ENCODE assay signal across 8 mouse cellular contexts in the genomic region with DNA sequence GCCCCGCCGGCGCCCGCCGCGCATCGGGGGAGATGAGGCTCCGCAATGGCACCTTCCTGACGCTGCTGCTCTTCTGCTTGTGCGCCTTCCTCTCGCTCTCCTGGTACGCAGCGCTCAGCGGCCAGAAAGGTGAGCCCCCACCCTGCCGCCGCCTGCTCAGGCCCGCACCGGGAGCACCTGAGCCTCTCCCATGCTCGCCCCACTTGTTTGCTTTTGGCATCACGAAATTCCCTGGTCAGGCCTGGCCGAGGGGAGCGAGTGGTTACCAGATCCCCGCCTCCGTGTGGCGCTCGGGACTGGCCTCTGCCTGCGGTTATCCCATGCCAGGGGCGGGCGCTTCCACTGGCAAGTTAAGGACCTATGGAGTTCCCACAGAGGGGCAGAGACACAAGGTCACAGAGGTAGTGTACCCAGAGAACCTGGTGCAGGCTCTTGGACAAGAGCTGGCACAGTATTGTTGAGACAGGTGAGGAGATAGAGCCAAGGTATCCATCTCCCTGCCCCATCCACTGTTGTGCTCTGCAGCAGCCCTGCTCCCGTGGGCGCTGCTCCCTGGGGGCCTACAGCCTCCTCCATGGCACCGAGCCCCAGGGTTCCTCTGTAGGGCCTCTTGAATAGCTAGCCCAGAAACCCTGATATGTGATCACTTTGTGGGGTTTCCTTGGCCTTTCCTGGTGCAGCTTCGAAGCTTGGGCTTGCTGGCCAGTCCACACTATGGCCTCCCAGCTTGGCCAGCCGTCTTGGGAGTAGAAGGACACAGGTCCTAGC. TPM values are rescaled to one million over a fixed set of nuclear protein-coding genes. Genes with fewer than 3 reads are reported as not detected.
DNase-seq lines count a peak whose midpoint lies in the region; ATAC-seq and TF ChIP-seq lines count a peak whose summit lies in the region.

No protein-coding gene starts in this region.

- no peaks in the 10 kb centered on the region for H3K27me3 ChIP-seq in MEL (ENCODE audit: control insufficient read depth in 1 of 2, insufficient read depth in 2 of 2, low read length in 2 of 2)
- no peaks in the 10 kb centered on the region for H3K27me3 ChIP-seq in heart, postnatal 0 days (ENCODE audit: control insufficient read depth, insufficient read depth, low read length)
- peaks cover 8% of the 10 kb centered on the region for H3K27me3 ChIP-seq in limb, embryonic 10.5 days (ENCODE audit: low read depth, poor library complexity, severe bottlenecking)
- H3K27me3 ChIP-seq in midbrain, embryonic 13.5 days: peaks cover 12% of the 10 kb centered on the region; the same call in 1 of the 2 replicates

- 2% methylated on average over 33 of the region's 34 CpGs for WGBS in heart, postnatal 0 days
- 3% methylated on average over 30 of the region's 34 CpGs for WGBS in limb, embryonic 10.5 days
- WGBS in midbrain, embryonic 13.5 days: 3% methylated on average over 34 of the region's 34 CpGs

- H3K4me3 ChIP-seq in MEL (ENCODE audit: control insufficient read depth in 1 of 2, insufficient read depth in 1 of 2, low read depth in 2 of 2, low read length in 2 of 2): peak overlapping the region; percentile 81 to 91
- peak overlapping the region; percentile 75 for H3K4me3 ChIP-seq in heart, postnatal 0 days (ENCODE audit: low read depth, low read length)
- H3K4me3 ChIP-seq in limb, embryonic 10.5 days: peak overlapping the region; percentile 91
- peak overlapping the region; percentile 85 for H3K4me3 ChIP-seq in midbrain, embryonic 13.5 days (replicated peaks)

- no peaks in the 10 kb centered on the region for H3K9me3 ChIP-seq in MEL (replicated peaks; ENCODE audit: insufficient read depth, low read length)
- H3K9me3 ChIP-seq in heart, postnatal 0 days (replicated peaks; ENCODE audit: control insufficient read depth, low read length): no peaks in the 10 kb centered on the region
- H3K9me3 ChIP-seq in limb, embryonic 10.5 days (replicated peaks): no peaks in the 10 kb centered on the region
- no peaks in the 10 kb centered on the region for H3K9me3 ChIP-seq in midbrain, embryonic 13.5 days

- H3K27ac ChIP-seq in MEL (ENCODE audit: control insufficient read depth, low read depth, low read length): peak overlapping the region; percentile 42
- H3K27ac ChIP-seq in heart, postnatal 0 days (ENCODE audit: low read depth): peak overlapping the region; percentile 84
- H3K27ac ChIP-seq in limb, embryonic 10.5 days: peak overlapping the region; percentile 96
- peak overlapping the region; percentile 95 for H3K27ac ChIP-seq in midbrain, embryonic 13.5 days

- TF ChIP-seq EP300 in MEL (IDR thresholded peaks at IDR 0.05; ENCODE audit: low read depth in 1 of 2, low read length in 2 of 2): no peak
- TF ChIP-seq EP300 in heart, postnatal 0 days (IDR thresholded peaks at IDR 0.05; ENCODE audit: low read depth): no peak

- H3K4me1 ChIP-seq in MEL (ENCODE audit: control insufficient read depth in 1 of 2, insufficient read depth in 2 of 2, low read length in 2 of 2): peaks cover 6 to 21% of the 10 kb centered on the region in 2 experiments; a peak in 3 of 4 replicates
- H3K4me1 ChIP-seq in heart, postnatal 0 days (ENCODE audit: control insufficient read depth, insufficient read depth): peaks cover 20% of the 10 kb centered on the region
- peaks cover 76% of the 10 kb centered on the region for H3K4me1 ChIP-seq in limb, embryonic 10.5 days
- peaks cover 56% of the 10 kb centered on the region for H3K4me1 ChIP-seq in midbrain, embryonic 13.5 days (replicated peaks)

- peak; percentile 34 for ATAC-seq in heart, postnatal 0 days (ENCODE audit: insufficient read depth, low read depth)
- ATAC-seq in midbrain, embryonic 13.5 days: peak; percentile 35

- H3K9ac ChIP-seq in MEL (ENCODE audit: control insufficient read depth, low read depth, low read length, poor library complexity, severe bottlenecking): peak overlapping the region; percentile 87
- H3K9ac ChIP-seq in heart, postnatal 0 days (replicated peaks; ENCODE audit: low read depth, low read length): peak overlapping the region; percentile 87
- H3K9ac ChIP-seq in midbrain, embryonic 13.5 days (replicated peaks): peak overlapping the region; percentile 99

- peaks cover 0 to 12% of the 10 kb centered on the region in 2 experiments; a peak in 2 of 4 replicates for H3K36me3 ChIP-seq in MEL (ENCODE audit: control insufficient read depth in 1 of 2, insufficient read depth in 2 of 2, low read length in 2 of 2)
- H3K36me3 ChIP-seq in heart, postnatal 0 days (replicated peaks; ENCODE audit: control insufficient read depth, insufficient read depth, low read length): peaks cover 2% of the 10 kb centered on the region
- peaks cover 3% of the 10 kb centered on the region; the same call in 1 of the 2 replicates for H3K36me3 ChIP-seq in limb, embryonic 10.5 days
- peaks cover 3% of the 10 kb centered on the region; the same call in 1 of the 2 replicates for H3K36me3 ChIP-seq in midbrain, embryonic 13.5 days

- no peak for TF ChIP-seq POLR2A in MEL (IDR thresholded peaks at IDR 0.05; ENCODE audit: control insufficient read depth in 1 of 2, insufficient read depth in 1 of 2, low read depth in 1 of 2, low read length in 2 of 2, poor library complexity in 1 of 2)

- DNase-seq in adrenal gland, adult 2 months: peak; percentile 76
- DNase-seq in adrenal gland, postnatal 4 days (ENCODE audit: low spot score in 2 of 2): no peak
- peak; percentile 69 for DNase-seq in MEL (ENCODE audit: low read depth, low spot score)
- peak; percentile 57 for DNase-seq in embryo, embryonic 11 days
- no peak for DNase-seq in heart, postnatal 0 days (ENCODE audit: low spot score)
- DNase-seq in limb, embryonic 10.5 days (ENCODE audit: low spot score): peak; percentile 74
- peak; percentile 46 for DNase-seq in yolk sac, embryonic 10.5 days (ENCODE audit: low spot score)

- H3K79me2 ChIP-seq in MEL (ENCODE audit: control insufficient read depth, insufficient read depth, low read length, poor library complexity): peaks cover 12% of the 10 kb centered on the region

- no peak for TF ChIP-seq RAD21 in MEL (IDR thresholded peaks at IDR 0.05; ENCODE audit: low read depth, low read length)

- no peak for TF ChIP-seq CTCF in MEL (IDR thresholded peaks at IDR 0.05 in 2 of 3, conservative IDR thresholded peaks at IDR 0.05 in 1 of 3; ENCODE audit: control insufficient read depth in 1 of 3, insufficient read depth in 1 of 3, low read depth in 2 of 3, low read length in 3 of 3, poor library complexity in 1 of 3, severe bottlenecking in 1 of 3)
- TF ChIP-seq CTCF in heart, postnatal 0 days (IDR thresholded peaks at IDR 0.05; ENCODE audit: low read depth): no peak

- H3K4me2 ChIP-seq in heart, postnatal 0 days (ENCODE audit: low read depth, low read length): peak overlapping the region; percentile 77
- peak overlapping the region; percentile 91 for H3K4me2 ChIP-seq in midbrain, embryonic 13.5 days (replicated peaks)

RNA-seq across cellular contexts. Expression of a gene that starts 12.6 kb away (rescaled TPM):
- 10 to 100 TPM; 17.0 to 21.6 TPM for total RNA-seq in adrenal gland, adult 2 months (2021)
- polyA plus RNA-seq in adrenal gland, adult 2 months (2012; rRNA removed): 83.6 and 186 TPM in 2 replicates
- total RNA-seq in adrenal gland, postnatal 4 days (2021): 1 to 10 TPM; 4.4 to 6.0 TPM
- 1.6 and 3.1 TPM in 2 replicates for total RNA-seq in MEL (2012; rRNA removed)
- polyA plus RNA-seq in MEL (2012; ENCODE audit: insufficient read depth in 1 of 2, insufficient read length in 2 of 2, low read depth in 1 of 2, low replicate concordance in 2 of 2, missing spikeins in 1 of 2): 1 to 10 TPM in 1 of 2 experiments, not detected in 1; 3.4 TPM
- 5.1 TPM in 1 of 2 replicates, not detected in the other for total RNA-seq in heart, postnatal 0 days (2014; rRNA removed; ENCODE audit: low replicate concordance)
- polyA plus RNA-seq in heart, postnatal 0 days (2015; fragmentation: Nextera tagmentation; extraction: Ambion mirVana): 2.2 TPM in 2 replicates
- polyA plus RNA-seq in limb, embryonic 10.5 days (2016; fragmentation: Nextera tagmentation; extraction: Ambion mirVana): 0.55 and 0.90 TPM in 2 replicates
- polyA plus RNA-seq in midbrain, embryonic 13.5 days (2015; fragmentation: Nextera tagmentation; extraction: Ambion mirVana): 0.89 and 1.2 TPM in 2 replicates

RNA-seq across cellular contexts. Expression of a gene that starts 15.1 kb away (rescaled TPM):
- total RNA-seq in adrenal gland, adult 2 months (2021): 100 to 1,000 TPM; 119 to 128 TPM
- polyA plus RNA-seq in adrenal gland, adult 2 months (2012; rRNA removed): 347 and 361 TPM in 2 replicates
- 100 to 1,000 TPM; 159 to 178 TPM for total RNA-seq in adrenal gland, postnatal 4 days (2021)
- total RNA-seq in MEL (2012; rRNA removed): 22.3 and 33.7 TPM in 2 replicates
- 10 to 100 TPM in 1 of 2 experiments, not detected in 1; 69.4 TPM for polyA plus RNA-seq in MEL (2012; ENCODE audit: insufficient read depth in 1 of 2, insufficient read length in 2 of 2, low read depth in 1 of 2, low replicate concordance in 2 of 2, missing spikeins in 1 of 2)
- 69.2 and 90.6 TPM in 2 replicates for total RNA-seq in heart, postnatal 0 days (2014; rRNA removed; ENCODE audit: low replicate concordance)
- 39.4 and 39.6 TPM in 2 replicates for polyA plus RNA-seq in heart, postnatal 0 days (2015; fragmentation: Nextera tagmentation; extraction: Ambion mirVana)
- polyA plus RNA-seq in limb, embryonic 10.5 days (2016; fragmentation: Nextera tagmentation; extraction: Ambion mirVana): 27.7 and 28.6 TPM in 2 replicates
- polyA plus RNA-seq in midbrain, embryonic 13.5 days (2015; fragmentation: Nextera tagmentation; extraction: Ambion mirVana): 18.0 and 30.1 TPM in 2 replicates

RNA-seq across cellular contexts. Expression of a gene that starts 15.2 kb away (rescaled TPM):
- total RNA-seq in adrenal gland, adult 2 months (2021): 1,000 to 10,000 TPM in 1 of 2 experiments, 100 to 1,000 TPM in 1; 696 to 1,341 TPM
- 517 and 655 TPM in 2 replicates for polyA plus RNA-seq in adrenal gland, adult 2 months (2012; rRNA removed)
- total RNA-seq in adrenal gland, postnatal 4 days (2021): 100 to 1,000 TPM; 502 to 551 TPM
- total RNA-seq in MEL (2012; rRNA removed): 223 and 240 TPM in 2 replicates
- polyA plus RNA-seq in MEL (2012; ENCODE audit: insufficient read depth in 1 of 2, insufficient read length in 2 of 2, low read depth in 1 of 2, low replicate concordance in 2 of 2, missing spikeins in 1 of 2): 100 to 1,000 TPM in 1 of 2 experiments, not detected in 1; 187 TPM
- total RNA-seq in heart, postnatal 0 days (2014; rRNA removed; ENCODE audit: low replicate concordance): 236 and 249 TPM in 2 replicates
- polyA plus RNA-seq in heart, postnatal 0 days (2015; fragmentation: Nextera tagmentation; extraction: Ambion mirVana): 244 and 267 TPM in 2 replicates
- polyA plus RNA-seq in limb, embryonic 10.5 days (2016; fragmentation: Nextera tagmentation; extraction: Ambion mirVana): 111 and 137 TPM in 2 replicates
- 271 and 280 TPM in 2 replicates for polyA plus RNA-seq in midbrain, embryonic 13.5 days (2015; fragmentation: Nextera tagmentation; extraction: Ambion mirVana)

RNA-seq across cellular contexts. Expression of a gene that starts 51.6 kb away (rescaled TPM):
- total RNA-seq in adrenal gland, adult 2 months (2021): 10 to 100 TPM in 1 of 2 experiments, 1 to 10 TPM in 1; 4.9 to 11.5 TPM
- polyA plus RNA-seq in adrenal gland, adult 2 months (2012; rRNA removed): 6.6 and 8.7 TPM in 2 replicates
- total RNA-seq in adrenal gland, postnatal 4 days (2021): 10 to 100 TPM; 24.8 to 26.2 TPM
- 10.6 and 12.1 TPM in 2 replicates for total RNA-seq in MEL (2012; rRNA removed)
- polyA plus RNA-seq in MEL (2012; ENCODE audit: insufficient read depth in 1 of 2, insufficient read length in 2 of 2, low read depth in 1 of 2, low replicate concordance in 2 of 2, missing spikeins in 1 of 2): 1 to 10 TPM in 1 of 2 experiments, not detected in 1; 8.6 TPM
- total RNA-seq in heart, postnatal 0 days (2014; rRNA removed; ENCODE audit: low replicate concordance): 6.3 and 18.6 TPM in 2 replicates
- 7.7 and 7.9 TPM in 2 replicates for polyA plus RNA-seq in heart, postnatal 0 days (2015; fragmentation: Nextera tagmentation; extraction: Ambion mirVana)
- 30.2 and 34.1 TPM in 2 replicates for polyA plus RNA-seq in limb, embryonic 10.5 days (2016; fragmentation: Nextera tagmentation; extraction: Ambion mirVana)
- polyA plus RNA-seq in midbrain, embryonic 13.5 days (2015; fragmentation: Nextera tagmentation; extraction: Ambion mirVana): 34.1 and 35.1 TPM in 2 replicates

Comparison
In these comparisons a context has a peak if more than half of its experiments do, and no peak if none do; other contexts are left out.
1. DNase-seq: peak in adrenal gland, adult 2 months (single experiment), MEL (single experiment), embryo, embryonic 11 days (single experiment), limb, embryonic 10.5 days (single experiment) and yolk sac, embryonic 10.5 days (single experiment); none in adrenal gland, postnatal 4 days (0 of 2) and heart, postnatal 0 days (single experiment).
2. H3K27ac ChIP-seq: peak in every context shown above with its lines; median percentile 96 in limb, embryonic 10.5 days; 95 in midbrain, embryonic 13.5 days; 84 in heart, postnatal 0 days; 42 in MEL.
3. RNA of a gene that starts 12.6 kb away (polyA plus RNA-seq): 83.6 to 186 TPM in adrenal gland, adult 2 months; 3.4 TPM in MEL, 2.2 TPM in heart, postnatal 0 days, 0.89 to 1.2 TPM in midbrain, embryonic 13.5 days and 0.55 to 0.90 TPM in limb, embryonic 10.5 days; every median in the first group is over 10 times any median in the second.
4. Peak in every context shown above with its lines, with median percentiles within 50 percentile points of each other: H3K4me3 ChIP-seq and H3K9ac ChIP-seq.